Mouse (Mus musculus) myocyte (in vitro differentiated cells): ENCODE measurements around the gene P3h2.

Source experiments
- CEBPB ChIP-seq: IDR thresholded peaks from 2 replicates; pipeline ENCODE4 v1.6.1; 2011; ENCODE audit warnings: mild to moderate bottlenecking, moderate library complexity; ENCODE audit not compliant: poor library complexity, insufficient read depth, severe bottlenecking
- E2F4 ChIP-seq: IDR thresholded peaks from one replicate; pipeline ENCODE4 v1.6.1; 2011; ENCODE audit warnings: mild to moderate bottlenecking, control low read depth, moderate library complexity; ENCODE audit not compliant: insufficient read depth
- MAX ChIP-seq: IDR thresholded peaks from one replicate; pipeline ENCODE4 v1.6.1; 2011; ENCODE audit warnings: low read depth, mild to moderate bottlenecking, control low read depth
- MYOD1 ChIP-seq, 3 experiments: IDR thresholded peaks; one replicate each; pipeline ENCODE4 v1.6.1; 2011; ENCODE audit warnings: control low read depth in 2 of 3, low read depth in 2 of 3, mild to moderate bottlenecking in 2 of 3, moderate library complexity in 1 of 3; ENCODE audit not compliant: insufficient read length in 2 of 3, control insufficient read depth in 1 of 3
- MYOG ChIP-seq, 3 experiments: IDR thresholded peaks; one replicate each; pipeline ENCODE4 v1.6.1; 2011; ENCODE audit warnings: control low read depth in 2 of 3, low read depth in 2 of 3, mild to moderate bottlenecking in 2 of 3; ENCODE audit not compliant: insufficient read length in 2 of 3, control insufficient read depth in 1 of 3, insufficient read depth in 1 of 3
- POLR2A ChIP-seq: IDR thresholded peaks from one replicate; pipeline ENCODE4 v1.6.1; 2011; ENCODE audit warnings: low read depth, mild to moderate bottlenecking, control low read depth, moderate library complexity; ENCODE audit not compliant: insufficient read length
- POLR2AphosphoS2 ChIP-seq: IDR thresholded peaks from one replicate; pipeline ENCODE4 v1.6.1; 2011; ENCODE audit warnings: low read depth, control low read depth; ENCODE audit not compliant: insufficient read length
- REST ChIP-seq: IDR thresholded peaks from one replicate; pipeline ENCODE4 v1.6.1; 2011; ENCODE audit warnings: mild to moderate bottlenecking, control low read depth, moderate library complexity; ENCODE audit not compliant: insufficient read depth, insufficient read length
- SRF ChIP-seq: IDR thresholded peaks from one replicate; pipeline ENCODE4 v1.6.1; 2011; ENCODE audit warnings: low read depth; ENCODE audit not compliant: control insufficient read depth, insufficient read length
- TCF12 ChIP-seq: IDR thresholded peaks from one replicate; pipeline ENCODE4 v1.6.1; 2011; ENCODE audit warnings: mild to moderate bottlenecking, control low read depth; ENCODE audit not compliant: poor library complexity, insufficient read depth, severe bottlenecking
- TCF3 ChIP-seq: IDR thresholded peaks from one replicate; pipeline ENCODE4 v1.6.1; 2011; ENCODE audit warnings: low read depth, control low read depth; ENCODE audit not compliant: insufficient read length
- USF1 ChIP-seq: IDR thresholded peaks from one replicate; pipeline ENCODE4 v1.6.1; 2011; ENCODE audit warnings: low read depth, mild to moderate bottlenecking, control low read depth, moderate library complexity

DNA sequence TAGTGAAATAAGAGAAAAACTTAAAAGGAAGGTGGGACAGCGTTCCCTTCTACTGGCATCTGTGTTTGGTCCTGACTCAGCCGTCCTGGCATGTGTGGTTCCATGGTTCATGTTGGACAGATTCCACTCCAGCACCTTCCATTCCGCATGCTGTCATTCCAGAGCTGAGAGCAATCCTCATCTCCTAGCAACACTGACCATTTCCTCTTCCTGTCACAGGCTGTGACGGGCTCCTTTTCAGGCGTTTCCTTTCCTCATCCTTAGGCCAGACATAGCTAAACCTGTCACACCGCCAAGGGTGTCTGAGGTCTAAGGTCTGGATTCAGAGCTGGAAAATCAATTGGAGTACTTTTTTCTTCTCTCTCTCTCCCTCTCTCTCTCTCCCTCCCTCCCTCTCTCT lies 40.5 kb downstream of the P3h2 start:
- TF ChIP-seq MYOG (IDR thresholded peaks at IDR 0.05; ENCODE audit: control insufficient read depth in 1 of 3, insufficient read depth in 1 of 3, insufficient read length in 2 of 3, low read depth in 2 of 3) (no peak), POLR2A (no peak), E2F4 (no peak), MAX (no peak), POLR2AphosphoS2 (no peak), SRF (no peak), TCF12 (no peak), TCF3 (no peak), MYOD1 (IDR thresholded peaks at IDR 0.05; ENCODE audit: control insufficient read depth in 1 of 3, insufficient read length in 2 of 3, low read depth in 2 of 3) (no peak), USF1 (no peak), CEBPB (no peak), REST (no peak)
